Mouse (Mus musculus) kidney, postnatal 36 days (tissue): ENCODE data around the gene Arhgap6.

Experiments used
- DNase-seq, 2 experiments: peaks; one replicate each; pipeline ENCODE4 v3.0.0; 2021 to 2022; ENCODE audit warnings: mixed read lengths in 2 of 2

Gene Arhgap6

GRCm38 (mm10) chrX:168794974-168795858, at the start of gene Arhgap6:
Gene Arhgap6, plus strand, starts transcription at chrX:168795099.
- DNase-seq, result peak in 1 of 2 experiments; percentile 42

- no peak for DNase-seq
Measured at GRCm38 (mm10) chrX:168747011-168747410, 47.9 kb upstream of the Arhgap6 start.

- peak in 1 of 2 experiments; percentile 21 for DNase-seq
Measured at GRCm38 (mm10) chrX:168795859-168796848, 1.3 kb downstream of the Arhgap6 start.

GRCm38 (mm10) chrX:168804677-168805076, 9.8 kb downstream of the Arhgap6 start:
- DNase-seq, result no peak

GRCm38 (mm10) chrX:168810513-168811265, 15.8 kb downstream of the Arhgap6 start:
- no peak for DNase-seq

DNA sequence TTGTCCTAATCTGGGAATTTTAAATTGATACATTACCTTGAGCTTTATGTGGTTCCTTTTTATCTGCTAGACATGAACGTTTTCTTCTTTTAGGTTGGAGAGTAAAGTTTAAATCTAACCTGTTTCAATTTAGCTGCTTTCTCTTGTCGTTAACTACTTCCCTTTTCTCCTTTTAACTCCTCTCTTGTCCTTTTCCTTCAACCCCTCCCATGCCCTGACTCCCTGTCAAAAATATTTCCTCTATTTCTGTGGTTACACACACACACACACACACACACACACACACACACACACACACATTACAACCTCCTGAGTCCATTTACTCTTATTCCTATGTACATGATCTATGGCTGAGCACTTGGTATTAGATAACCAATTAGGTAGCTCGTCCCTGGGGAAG, 24.0 kb downstream of the Arhgap6 start:
- no peak for DNase-seq

- DNase-seq, result no peak
Measured at GRCm38 (mm10) chrX:168824166-168824565, 29.3 kb downstream of the Arhgap6 start.

- peak; percentile 3 to 20 for DNase-seq
Measured at GRCm38 (mm10) chrX:168832343-168832742, 37.4 kb downstream of the Arhgap6 start.

DNA sequence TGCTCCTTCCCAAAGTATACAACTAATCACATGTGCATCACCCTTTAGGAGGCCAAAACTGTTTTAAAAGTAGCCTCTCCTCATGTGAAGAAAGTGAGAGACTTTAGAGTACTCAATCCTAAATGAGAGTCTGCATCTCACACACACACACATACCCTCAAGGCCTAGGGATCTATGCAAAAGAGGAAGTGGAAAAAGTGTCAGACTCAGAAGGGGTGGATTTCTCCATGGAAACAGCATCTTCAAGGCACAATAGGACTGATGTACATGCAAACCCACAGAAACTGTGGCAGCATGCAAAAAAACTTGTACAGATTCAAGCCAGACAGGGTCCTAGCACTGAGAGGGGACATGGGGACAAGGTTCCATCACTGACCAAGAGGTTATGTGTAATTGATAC, 53.2 kb downstream of the Arhgap6 start:
- no peak for DNase-seq

DNA sequence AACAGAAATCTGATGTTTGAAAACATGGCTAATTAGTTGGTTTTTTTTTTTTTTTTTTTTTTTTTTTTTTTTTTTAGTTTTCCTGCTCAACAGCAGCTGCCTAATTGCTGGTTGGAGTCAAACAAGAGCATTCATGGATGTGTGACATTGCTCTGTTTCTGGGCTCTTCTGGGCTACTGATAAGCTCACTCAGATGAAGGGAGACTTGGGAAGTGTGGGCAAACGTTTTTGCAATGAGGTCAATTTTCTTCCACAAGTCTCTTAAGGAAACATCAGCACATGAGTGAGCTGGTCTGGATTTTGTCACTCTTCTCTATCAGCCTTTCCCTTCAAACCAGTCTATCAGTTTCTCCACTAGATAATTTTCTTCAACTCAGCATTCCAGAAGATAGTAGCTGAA, 79.8 kb downstream of the Arhgap6 start:
- DNase-seq, result no peak

DNA sequence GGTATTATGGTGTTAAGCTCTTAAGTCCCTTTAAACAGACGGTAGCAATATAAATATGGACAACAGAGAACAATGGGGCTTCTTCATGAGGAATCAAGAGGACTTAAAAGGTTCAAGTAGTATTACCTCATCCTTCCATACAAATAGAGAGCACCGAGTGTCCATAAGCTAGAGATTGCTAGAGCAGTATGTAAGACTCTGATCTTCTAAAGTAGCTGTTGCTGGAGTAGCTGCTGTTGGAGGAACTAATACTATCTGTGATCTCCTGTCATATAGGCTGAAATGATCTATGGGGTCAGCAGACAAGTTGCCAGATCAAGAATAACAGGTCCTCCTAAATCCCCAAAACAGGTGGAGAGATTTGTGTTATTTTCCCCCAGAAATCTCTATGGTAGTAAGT, 108.7 kb downstream of the Arhgap6 start:
- DNase-seq, result no peak

- no peak for DNase-seq
Measured at GRCm38 (mm10) chrX:168904086-168904485, 109.2 kb downstream of the Arhgap6 start.

DNA sequence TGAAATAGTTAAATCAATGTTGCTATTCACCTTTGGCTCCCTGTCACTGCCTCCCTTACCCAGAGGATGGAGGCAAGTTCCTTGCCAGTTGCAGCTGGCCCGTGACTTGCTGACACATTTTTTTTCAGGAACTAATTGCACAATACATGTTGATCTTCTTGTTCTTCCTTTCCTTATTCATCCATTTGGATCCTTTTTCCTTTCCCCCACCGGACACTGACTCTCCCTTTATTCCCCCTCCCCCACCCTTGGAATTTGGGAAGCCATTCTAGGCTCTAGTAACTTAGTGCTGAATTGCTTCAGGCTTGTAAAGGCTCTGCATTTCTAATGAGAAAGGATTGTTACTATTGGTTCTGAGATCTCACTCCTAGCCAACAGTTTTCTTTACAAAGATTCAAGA, 112.7 kb downstream of the Arhgap6 start:
- DNase-seq, result no peak

DNA sequence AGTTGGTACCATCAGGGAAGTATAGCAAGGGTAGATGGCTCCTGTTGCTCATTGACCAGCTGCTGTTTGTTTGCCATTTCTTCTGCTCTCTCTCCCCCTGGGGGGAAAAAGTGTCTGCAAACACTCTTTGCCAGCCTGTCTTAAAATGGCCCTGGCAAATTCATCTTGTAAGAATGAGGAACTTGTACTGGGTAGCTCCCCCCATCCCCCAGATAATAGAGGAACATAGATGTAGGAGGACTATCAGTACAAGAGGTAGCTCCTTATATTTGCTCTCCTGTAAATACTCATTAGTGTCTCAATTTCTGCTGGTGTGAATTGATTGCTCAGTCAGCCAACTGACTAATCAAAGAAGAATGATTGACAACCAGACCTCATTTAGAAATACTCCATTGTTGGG, 118.6 kb downstream of the Arhgap6 start:
- DNase-seq, result no peak

DNA sequence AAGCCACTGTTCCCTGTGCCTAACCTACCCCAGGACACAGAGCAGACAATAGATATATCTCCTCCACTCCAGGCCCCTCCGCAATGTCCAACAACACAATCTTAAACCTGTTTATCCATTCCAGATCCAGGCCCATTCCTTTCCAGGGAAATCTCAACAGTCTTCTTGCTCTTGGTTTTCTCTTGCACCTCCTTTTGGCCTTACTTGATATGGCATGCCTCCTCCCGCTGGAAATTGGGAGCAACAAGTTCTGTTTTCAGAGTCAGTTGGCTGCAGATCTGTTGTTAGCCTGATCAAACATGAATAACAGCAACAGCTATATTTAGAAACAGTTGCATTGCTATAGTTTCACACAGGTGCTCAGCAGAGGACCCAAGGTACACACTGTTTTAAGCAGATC, 126.0 kb downstream of the Arhgap6 start:
- no peak for DNase-seq

- no peak for DNase-seq
Measured at GRCm38 (mm10) chrX:168932420-168932819, 137.5 kb downstream of the Arhgap6 start.

GRCm38 (mm10) chrX:168935447-168935846, 140.5 kb downstream of the Arhgap6 start:
- peak; percentile 9 to 41 for DNase-seq

GRCm38 (mm10) chrX:168937941-168938340, 143.0 kb downstream of the Arhgap6 start:
- peak; percentile 35 to 74 for DNase-seq

- DNase-seq, result no peak
Measured at GRCm38 (mm10) chrX:168941684-168942083, 146.8 kb downstream of the Arhgap6 start.

GRCm38 (mm10) chrX:168943217-168943616, 148.3 kb downstream of the Arhgap6 start:
- no peak for DNase-seq

DNA sequence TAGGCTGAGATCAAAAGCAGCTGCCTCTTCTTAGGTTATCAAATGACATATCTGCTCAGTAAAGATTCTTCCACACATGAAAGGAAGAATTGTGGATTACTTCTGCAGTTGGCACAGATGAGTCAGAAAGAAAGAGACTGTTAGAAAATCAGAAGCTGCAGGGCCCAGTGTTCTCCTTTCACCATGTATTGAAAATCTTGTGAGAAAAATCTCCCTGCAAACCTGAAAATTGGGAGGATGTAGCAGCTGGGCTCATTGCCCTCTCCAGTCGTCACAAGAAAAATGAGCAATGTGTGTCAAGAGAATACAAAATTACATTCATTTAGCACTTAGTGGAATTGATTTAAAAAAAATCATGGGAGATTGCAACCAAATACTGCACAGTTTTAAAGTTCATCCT, 180.5 kb downstream of the Arhgap6 start:
- DNase-seq, result no peak

DNA sequence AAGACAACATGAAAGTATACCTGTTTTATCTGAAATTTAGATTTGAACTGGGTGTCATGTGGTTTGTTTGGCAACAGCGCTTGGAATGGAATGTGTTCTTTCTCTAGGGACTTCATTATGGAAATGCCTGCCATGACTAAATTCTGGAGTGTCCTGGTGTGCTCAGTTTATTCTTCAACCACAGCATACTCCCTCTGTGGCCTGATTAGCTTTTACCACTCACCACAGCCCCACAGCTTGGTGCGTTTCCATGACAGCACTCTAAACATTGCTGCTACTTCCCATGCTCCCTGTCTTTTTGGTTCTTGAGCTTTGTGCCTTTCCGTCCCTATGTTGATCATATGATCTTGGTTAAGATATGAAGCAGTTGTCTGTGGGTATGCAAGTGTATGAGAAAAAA, 182.9 kb downstream of the Arhgap6 start:
- DNase-seq, result peak in 1 of 2 experiments; percentile 0

- no peak for DNase-seq
Measured at GRCm38 (mm10) chrX:168980370-168980769, 185.5 kb downstream of the Arhgap6 start.
